Mouse (Mus musculus) MEL (cell line): ENCODE data around the gene Atpaf1. TPM values are rescaled to one million over a fixed set of nuclear protein-coding genes. Genes with fewer than 3 reads are reported as not detected.

ENCODE experiments used
- DNase-seq: peaks from one replicate; pipeline ENCODE4 v3.0.0; 2011; ENCODE audit warnings: low read depth, low spot score
- H3K27ac ChIP-seq: 2 replicates; pipeline ENCODE4 v1.5.1; 2012; ENCODE audit warnings: low read depth, mild to moderate bottlenecking, control low read depth, low read length, moderate library complexity; ENCODE audit not compliant: control insufficient read depth
- H3K27me3 ChIP-seq, 2 experiments: fragments of 150-350 bp in 1 of 2; sonication (generic) in 1 of 2; 2 replicates each; pipeline ENCODE4 v1.6.1; 2012; ENCODE audit warnings: low read length in 2 of 2, mild to moderate bottlenecking in 2 of 2, improper control_type of control experiment in 1 of 2, moderate library complexity in 1 of 2; ENCODE audit not compliant: insufficient read depth in 2 of 2, control insufficient read depth in 1 of 2
- H3K36me3 ChIP-seq, 2 experiments: 2 replicates each; pipeline ENCODE4 v1.6.1; 2012 to 2014; ENCODE audit warnings: low read length in 2 of 2, improper control_type of control experiment in 1 of 2, inconsistent platforms in 1 of 2, mild to moderate bottlenecking in 1 of 2; ENCODE audit not compliant: insufficient read depth in 2 of 2, control insufficient read depth in 1 of 2
- H3K4me1 ChIP-seq, 2 experiments: fragments of 150-350 bp in 1 of 2; sonication (generic) in 1 of 2; 2 replicates each; pipeline ENCODE4 v1.6.1; 2012; ENCODE audit warnings: low read length in 2 of 2, improper control_type of control experiment in 1 of 2, mild to moderate bottlenecking in 1 of 2; ENCODE audit not compliant: insufficient read depth in 2 of 2, control insufficient read depth in 1 of 2
- H3K4me3 ChIP-seq, 2 experiments: fragments of 150-350 bp in 1 of 2; sonication (generic) in 1 of 2; 2 replicates each; pipeline ENCODE4 v1.5.1; 2012; ENCODE audit warnings: low read depth in 2 of 2, low read length in 2 of 2, mild to moderate bottlenecking in 2 of 2, moderate library complexity in 2 of 2, control low read depth in 1 of 2, improper control_type of control experiment in 1 of 2; ENCODE audit not compliant: control insufficient read depth in 1 of 2, insufficient read depth in 1 of 2
- H3K79me2 ChIP-seq: 2 replicates; pipeline ENCODE4 v1.6.1; 2012; ENCODE audit warnings: mild to moderate bottlenecking, low read length, moderate library complexity; ENCODE audit not compliant: control insufficient read depth, poor library complexity, insufficient read depth
- H3K9ac ChIP-seq: 2 replicates; pipeline ENCODE4 v1.6.1; 2012; ENCODE audit warnings: low read depth, mild to moderate bottlenecking, control low read depth, low read length, moderate library complexity; ENCODE audit not compliant: control insufficient read depth, poor library complexity, severe bottlenecking
- H3K9me3 ChIP-seq: fragments of 150-350 bp; sonication (generic); replicated peaks from 2 replicates; pipeline ENCODE4 v1.6.1; 2012; ENCODE audit warnings: mild to moderate bottlenecking, low read length, improper control_type of control experiment, moderate library complexity; ENCODE audit not compliant: insufficient read depth
- BHLHE40 ChIP-seq: IDR thresholded peaks from 2 replicates; pipeline ENCODE4 v1.6.1; 2012; ENCODE audit warnings: low read depth, mild to moderate bottlenecking, inconsistent platforms, low read length, improper control_type of control experiment, borderline replicate concordance
- CHD2 ChIP-seq: IDR thresholded peaks from 2 replicates; pipeline ENCODE4 v1.6.1; 2011; ENCODE audit warnings: low read length, improper control_type of control experiment
- CTCF ChIP-seq, 3 experiments: IDR thresholded peaks in 2 of 3; conservative IDR thresholded peaks in 1 of 3; 2 replicates each; pipeline ENCODE4 v1.5.1; 2011 to 2012; ENCODE audit warnings: low read length in 3 of 3, low read depth in 2 of 3, mild to moderate bottlenecking in 2 of 3, improper control_type of control experiment in 1 of 3, inconsistent platforms in 1 of 3, mixed read lengths in 1 of 3, moderate library complexity in 1 of 3; ENCODE audit not compliant: control insufficient read depth in 1 of 3, insufficient read depth in 1 of 3, poor library complexity in 1 of 3, severe bottlenecking in 1 of 3
- E2F4 ChIP-seq: IDR thresholded peaks from 2 replicates; pipeline ENCODE4 v1.6.1; 2011; ENCODE audit warnings: low read depth, low read length, improper control_type of control experiment, borderline replicate concordance
- EP300 ChIP-seq, 2 experiments: IDR thresholded peaks; 2 replicates each; pipeline ENCODE4 v1.6.1; 2011; ENCODE audit warnings: improper control_type of control experiment in 2 of 2, low read length in 2 of 2, low read depth in 1 of 2, mild to moderate bottlenecking in 1 of 2
- ETS1 ChIP-seq: IDR thresholded peaks from 2 replicates; pipeline ENCODE4 v1.6.1; 2012; ENCODE audit warnings: low read depth, mild to moderate bottlenecking, inconsistent platforms, low read length, improper control_type of control experiment, moderate library complexity
- HCFC1 ChIP-seq: IDR thresholded peaks from 2 replicates; pipeline ENCODE4 v1.6.1; 2012; ENCODE audit warnings: low read depth, mild to moderate bottlenecking, inconsistent platforms, low read length, improper control_type of control experiment, moderate library complexity
- JUND ChIP-seq: IDR thresholded peaks from 2 replicates; pipeline ENCODE4 v1.6.1; 2011; ENCODE audit warnings: low read depth, mild to moderate bottlenecking, improper control_type of control experiment, low read length
- KAT2A ChIP-seq: conservative IDR thresholded peaks from 2 replicates; pipeline ENCODE4 v1.6.1; 2012; ENCODE audit warnings: low read depth, low read length, improper control_type of control experiment, inconsistent platforms
- MAFK ChIP-seq: IDR thresholded peaks from 2 replicates; pipeline ENCODE4 v1.6.1; 2011; ENCODE audit warnings: low read depth, mild to moderate bottlenecking, low read length, improper control_type of control experiment, borderline replicate concordance
- MAX ChIP-seq: IDR thresholded peaks from 2 replicates; pipeline ENCODE4 v1.6.1; 2011; ENCODE audit warnings: low read length, improper control_type of control experiment
- MAZ ChIP-seq: IDR thresholded peaks from 2 replicates; pipeline ENCODE4 v1.6.1; 2012; ENCODE audit warnings: low read depth, mild to moderate bottlenecking, inconsistent platforms, low read length, improper control_type of control experiment
- MEF2A ChIP-seq: IDR thresholded peaks from 2 replicates; pipeline ENCODE4 v1.6.1; 2014; ENCODE audit warnings: low read depth, mild to moderate bottlenecking, inconsistent platforms, low read length, improper control_type of control experiment; ENCODE audit not compliant: poor library complexity, insufficient replicate concordance, severe bottlenecking; ENCODE audit errors: extremely low read depth
- MXI1 ChIP-seq: IDR thresholded peaks from 2 replicates; pipeline ENCODE4 v1.6.1; 2011; ENCODE audit warnings: mild to moderate bottlenecking, low read depth, low read length, improper control_type of control experiment
- MYB ChIP-seq: IDR thresholded peaks from 2 replicates; pipeline ENCODE4 v1.6.1; 2011; ENCODE audit warnings: mild to moderate bottlenecking, low read depth, low read length, improper control_type of control experiment
- NRF1 ChIP-seq: IDR thresholded peaks from 2 replicates; pipeline ENCODE4 v1.6.1; 2014; ENCODE audit warnings: low read depth, mild to moderate bottlenecking, inconsistent platforms, low read length, improper control_type of control experiment, moderate library complexity; ENCODE audit not compliant: poor library complexity, insufficient read depth, severe bottlenecking
- POLR2A ChIP-seq, 2 experiments: IDR thresholded peaks; 2 replicates each; pipeline ENCODE4 v1.6.1; 2011 to 2012; ENCODE audit warnings: low read length in 2 of 2, mild to moderate bottlenecking in 2 of 2, control low read depth in 1 of 2, improper control_type of control experiment in 1 of 2, low read depth in 1 of 2, moderate library complexity in 1 of 2; ENCODE audit not compliant: control insufficient read depth in 1 of 2, insufficient read depth in 1 of 2, poor library complexity in 1 of 2
- POLR2AphosphoS5 ChIP-seq: IDR thresholded peaks from 2 replicates; pipeline ENCODE4 v1.6.1; 2012; ENCODE audit warnings: low read depth, borderline replicate concordance, mild to moderate bottlenecking, inconsistent platforms, low read length, moderate library complexity, mixed read lengths
- RAD21 ChIP-seq: IDR thresholded peaks from 2 replicates; pipeline ENCODE4 v1.6.1; 2011; ENCODE audit warnings: mild to moderate bottlenecking, low read depth, low read length, improper control_type of control experiment
- RCOR1 ChIP-seq: IDR thresholded peaks from 2 replicates; pipeline ENCODE4 v1.6.1; 2012; ENCODE audit warnings: low read depth, mild to moderate bottlenecking, inconsistent platforms, low read length, improper control_type of control experiment
- SIN3A ChIP-seq: IDR thresholded peaks from 2 replicates; pipeline ENCODE4 v1.6.1; 2012; ENCODE audit warnings: low read length, improper control_type of control experiment, inconsistent platforms
- SMC3 ChIP-seq: IDR thresholded peaks from 2 replicates; pipeline ENCODE4 v1.6.1; 2011; ENCODE audit warnings: low read depth, low read length, improper control_type of control experiment
- TAL1 ChIP-seq: IDR thresholded peaks from 2 replicates; pipeline ENCODE4 v1.6.1; 2012; ENCODE audit warnings: mild to moderate bottlenecking, inconsistent platforms, low read length, moderate library complexity, mixed read lengths
- UBTF ChIP-seq: IDR thresholded peaks from 2 replicates; pipeline ENCODE4 v1.6.1; 2012; ENCODE audit warnings: low read depth, mild to moderate bottlenecking, inconsistent platforms, low read length, improper control_type of control experiment, moderate library complexity, borderline replicate concordance; ENCODE audit not compliant: insufficient read depth
- USF1 ChIP-seq: IDR thresholded peaks from 2 replicates; pipeline ENCODE4 v1.6.1; 2014; ENCODE audit warnings: low read depth, mild to moderate bottlenecking, inconsistent platforms, low read length, improper control_type of control experiment, moderate library complexity
- USF2 ChIP-seq, 2 experiments: IDR thresholded peaks; 2 replicates each; pipeline ENCODE4 v1.6.1; 2011 to 2012; ENCODE audit warnings: improper control_type of control experiment in 2 of 2, low read length in 2 of 2, borderline replicate concordance in 1 of 2, inconsistent platforms in 1 of 2, low read depth in 1 of 2, mild to moderate bottlenecking in 1 of 2; ENCODE audit not compliant: insufficient read depth in 1 of 2
- ZC3H11A ChIP-seq: IDR thresholded peaks from 2 replicates; pipeline ENCODE4 v1.6.1; 2012; ENCODE audit warnings: low read depth, mild to moderate bottlenecking, inconsistent platforms, low read length, improper control_type of control experiment
- ZKSCAN1 ChIP-seq: IDR thresholded peaks from 2 replicates; pipeline ENCODE4 v1.6.1; 2012; ENCODE audit warnings: low read depth, mild to moderate bottlenecking, inconsistent platforms, low read length, improper control_type of control experiment, moderate library complexity
- ZNF384 ChIP-seq: IDR thresholded peaks from 2 replicates; pipeline ENCODE4 v1.6.1; 2012; ENCODE audit warnings: low read depth, mild to moderate bottlenecking, inconsistent platforms, low read length, improper control_type of control experiment
- polyA plus RNA-seq, 2 experiments: library from polyadenylated mRNA; stranded (reverse) in 1 of 2; unstranded in 1 of 2; fragments of >175 nt in 1 of 2; fragments of >200 nt in 1 of 2; gene quantifications; 2 replicates each; pipeline versions ENCODE4 v1.2.1 to v1.2.4; 2012; ENCODE audit warnings: low replicate concordance in 2 of 2, low read depth in 1 of 2; ENCODE audit not compliant: insufficient read length in 2 of 2, insufficient read depth in 1 of 2, missing spikeins in 1 of 2
- total RNA-seq: library from RNA; depleted of rRNA; stranded (reverse); fragments of 300-350 nt; gene quantifications from 2 replicates; pipeline ENCODE4 v1.2.3, GENCODE M21; 2012

The Atpaf1 gene
- total and polyA plus RNA-seq, 3 experiments: 23.4 to 24.5 TPM; not detected in 1

DNA sequence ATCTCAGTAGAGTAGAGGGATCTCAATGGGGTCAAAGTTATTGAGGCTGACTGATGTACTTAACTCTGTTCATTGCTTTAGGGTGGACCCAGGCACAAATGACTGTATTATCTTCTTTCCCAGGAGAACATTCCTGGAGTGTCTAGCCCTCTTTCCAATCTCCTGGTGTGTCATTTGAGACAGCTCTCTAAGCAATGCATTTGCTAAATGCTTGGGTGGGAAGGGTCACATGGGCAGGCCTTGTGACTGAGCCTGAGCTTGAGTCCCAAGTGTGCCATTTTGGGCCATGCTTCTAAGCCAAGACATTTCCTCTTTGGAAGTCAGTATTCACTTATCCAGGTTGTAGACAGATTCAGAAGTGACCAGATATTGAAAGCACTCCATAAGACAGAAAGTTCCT lies 36.8 kb downstream of the Atpaf1 start:
- Histone ChIP-seq H3K36me3 (peaks cover 0 to 56% of the 10 kb centered on the region in 2 experiments; a peak in 2 of 4 replicates), H3K79me2 (no peaks in the 10 kb centered on the region), H3K9me3 (no peaks in the 10 kb centered on the region), H3K27me3 (no peaks in the 10 kb centered on the region), H3K4me3 (no peak overlapping the region), H3K9ac (peak overlapping the region; percentile 10; the same call in 1 of the 2 replicates), H3K27ac (peak overlapping the region; percentile 66), H3K4me1 (peaks cover 44 to 57% of the 10 kb centered on the region in 2 experiments)
- DNase-seq: no peak
- no peak for TF ChIP-seq ZC3H11A
- no peak for TF ChIP-seq NRF1
- TF ChIP-seq HCFC1: no peak
- TF ChIP-seq CTCF (IDR thresholded peaks at IDR 0.05 in 2 of 3, conservative IDR thresholded peaks at IDR 0.05 in 1 of 3; ENCODE audit: control insufficient read depth in 1 of 3, insufficient read depth in 1 of 3, low read depth in 2 of 3, low read length in 3 of 3, poor library complexity in 1 of 3, severe bottlenecking in 1 of 3): no peak
- no peak for TF ChIP-seq SMC3
- TF ChIP-seq MEF2A: no peak
- TF ChIP-seq ZNF384: no peak
- TF ChIP-seq TAL1: no peak
- TF ChIP-seq EP300 (IDR thresholded peaks at IDR 0.05; ENCODE audit: low read depth in 1 of 2, low read length in 2 of 2): no peak
- no peak for TF ChIP-seq POLR2AphosphoS5
- no peak for TF ChIP-seq MAZ
- TF ChIP-seq JUND: no peak
- TF ChIP-seq UBTF: no peak
- no peak for TF ChIP-seq MAFK
- no peak for TF ChIP-seq CHD2
- no peak for TF ChIP-seq KAT2A
- no peak for TF ChIP-seq E2F4
- no peak for TF ChIP-seq ZKSCAN1

DNA sequence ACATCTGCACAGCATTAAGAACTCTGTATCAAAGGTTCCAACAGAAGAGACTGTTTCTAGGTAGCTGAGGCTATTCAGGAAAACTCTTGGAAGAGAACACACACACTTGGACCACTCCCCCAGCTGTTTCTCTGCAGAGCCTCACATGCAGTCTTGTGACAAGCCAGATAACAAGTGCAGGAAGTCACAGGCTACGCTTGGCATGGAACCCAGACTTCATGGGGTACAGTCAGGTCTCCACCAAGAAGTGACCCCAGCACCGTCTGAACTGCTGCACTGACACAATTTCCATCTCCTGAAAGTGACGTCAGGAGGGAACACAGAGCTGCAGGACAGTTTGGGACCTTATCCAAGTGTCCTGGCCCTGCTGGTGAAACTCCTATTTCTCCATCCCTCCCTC lies 37.3 kb downstream of the Atpaf1 start:
- H3K79me2 ChIP-seq: no peaks in the 10 kb centered on the region
- H3K36me3 ChIP-seq: peaks cover 0 to 56% of the 10 kb centered on the region in 2 experiments; a peak in 2 of 4 replicates
- H3K4me1 ChIP-seq: peaks cover 45 to 60% of the 10 kb centered on the region in 2 experiments
- 0 out of 2 replicates have a peak overlapping the region, but pooled peaks have one; percentile 1 for H3K9ac ChIP-seq
- peak overlapping the region; percentile 66 for H3K27ac ChIP-seq
- H3K4me3 ChIP-seq: no peak overlapping the region
- H3K9me3 ChIP-seq: no peaks in the 10 kb centered on the region
- DNase-seq: peak; percentile 70
- no peaks in the 10 kb centered on the region for H3K27me3 ChIP-seq
- TF ChIP-seq KAT2A: no peak
- no peak for TF ChIP-seq ZC3H11A
- peak; percentile 61 for TF ChIP-seq USF1
- TF ChIP-seq SIN3A: peak; percentile 61
- TF ChIP-seq USF2 (IDR thresholded peaks at IDR 0.05; ENCODE audit: borderline replicate concordance in 1 of 2, insufficient read depth in 1 of 2, low read depth in 1 of 2, low read length in 2 of 2): no peak
- TF ChIP-seq BHLHE40: peak; percentile 94
- TF ChIP-seq MXI1: peak; percentile 78
- peak; percentile 58 for TF ChIP-seq TAL1
- TF ChIP-seq SMC3: no peak
- no peak for TF ChIP-seq MYB
- TF ChIP-seq POLR2A (IDR thresholded peaks at IDR 0.05; ENCODE audit: control insufficient read depth in 1 of 2, insufficient read depth in 1 of 2, low read depth in 1 of 2, low read length in 2 of 2, poor library complexity in 1 of 2): no peak
- TF ChIP-seq CTCF (IDR thresholded peaks at IDR 0.05 in 2 of 3, conservative IDR thresholded peaks at IDR 0.05 in 1 of 3; ENCODE audit: control insufficient read depth in 1 of 3, insufficient read depth in 1 of 3, low read depth in 2 of 3, low read length in 3 of 3, poor library complexity in 1 of 3, severe bottlenecking in 1 of 3): no peak
- no peak for TF ChIP-seq E2F4
- TF ChIP-seq MAX: 0 out of 2 replicates have a peak, but pooled peaks have one; percentile 25
- no peak for TF ChIP-seq RCOR1
- no peak for TF ChIP-seq RAD21
- TF ChIP-seq UBTF: no peak
- no peak for TF ChIP-seq MEF2A
- TF ChIP-seq ETS1: peak; percentile 91
- TF ChIP-seq EP300 (IDR thresholded peaks at IDR 0.05; ENCODE audit: low read depth in 1 of 2, low read length in 2 of 2): peak; percentile 69 to 78; a peak in 3 of 4 replicates
